Mouse (Mus musculus): ENCODE measurements at regions not wholly inside any gene's neighbourhood (a gene's known extent, or its start where the extent isn't known, plus 50 kb on each side); places are given as distances from the start of the nearest gene placed in this dataset.
A peak's percentile ranks its signal among the peaks of the same experiment; 100 is the strongest.

DNA sequence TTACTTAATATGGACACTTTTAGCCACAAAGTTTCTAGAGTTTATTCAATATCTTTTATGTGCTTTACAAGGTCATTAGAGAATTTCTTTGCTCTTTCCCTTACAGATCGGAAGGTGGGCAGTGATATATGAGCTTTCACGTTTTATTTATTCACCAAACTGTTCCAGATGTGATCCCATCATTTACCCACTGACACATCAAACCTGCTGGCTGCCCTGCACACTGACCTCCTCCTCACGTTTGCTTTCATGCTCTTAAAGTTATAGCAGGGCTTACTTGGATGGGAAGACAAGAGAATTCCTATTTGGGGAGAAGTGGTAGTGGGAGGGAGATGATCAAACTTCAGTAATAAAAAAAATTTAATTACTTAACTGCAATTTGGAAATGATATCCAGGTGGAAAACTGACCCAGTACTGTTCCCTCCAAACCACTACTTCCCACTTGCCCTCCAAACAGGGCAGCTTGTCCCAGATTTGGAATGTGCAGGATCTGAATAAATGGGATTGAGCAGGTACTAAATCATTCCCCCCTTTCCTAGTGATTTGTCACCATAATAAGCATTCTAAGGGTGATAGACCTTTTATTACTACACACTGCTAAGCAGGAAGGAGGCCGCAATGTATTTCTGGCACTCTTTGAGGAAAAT, 144.2 kb downstream of the 1700020N15Rik start:
- peak; percentile 40 for DNase-seq (ENCODE audit: low spot score)

DNA sequence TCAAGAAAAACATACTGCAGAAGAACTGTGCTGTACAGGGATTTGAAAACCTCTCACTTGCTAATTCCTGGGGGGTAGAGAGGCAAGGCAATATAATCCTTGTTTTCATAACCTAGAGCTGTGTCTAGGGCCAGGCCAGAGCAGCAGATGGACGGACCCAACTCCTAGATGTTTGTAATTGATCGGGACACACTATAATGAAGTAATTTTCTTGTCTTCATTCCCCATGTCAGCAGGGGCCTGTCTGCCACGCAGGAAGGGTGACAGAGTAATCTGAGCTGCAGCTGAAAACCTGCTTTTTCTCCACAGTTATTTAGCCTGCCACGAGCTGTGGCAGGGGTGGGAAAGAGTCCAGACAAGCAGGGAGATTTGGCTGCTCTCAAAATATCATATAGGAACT, 149.2 kb downstream of the 1700020N15Rik start:
- peak; percentile 14 for DNase-seq (ENCODE audit: low spot score)

DNA sequence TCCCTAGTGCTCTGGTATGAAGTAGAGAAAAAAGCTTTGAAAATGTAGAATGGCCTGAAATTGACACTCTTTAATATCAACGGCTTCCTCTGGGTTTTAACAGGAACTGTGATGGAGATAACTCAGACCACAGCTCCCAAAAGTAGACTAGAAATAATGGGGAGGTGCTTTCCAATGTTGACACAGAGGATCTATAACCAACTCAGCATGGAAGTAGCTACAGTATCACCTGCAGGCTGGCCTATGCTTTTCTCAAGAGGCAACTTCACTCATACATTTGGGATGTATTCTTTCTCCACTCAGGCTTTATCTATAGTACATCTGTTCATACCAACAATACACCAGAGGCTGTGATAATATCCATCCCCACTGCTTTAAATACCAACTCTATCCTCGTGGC, 154.5 kb downstream of the 1700020N15Rik start:
- DNase-seq (ENCODE audit: low spot score): no peak

Measured in embryo, embryonic 10.5 days (tissue).